Mouse (Mus musculus) thymus, postnatal 0 days (tissue): ENCODE measurements at regions not wholly inside any gene's neighbourhood (a gene's known extent, or its start where the extent isn't known, plus 50 kb on each side); places are given as distances from the start of the nearest gene placed in this dataset.

Experiments used
- DNase-seq: peaks from one replicate; pipeline ENCODE4 v3.0.0-alpha.2; 2015; ENCODE audit warnings: low spot score

- no peak for DNase-seq
Observed at GRCm38 (mm10) chr9:83326437-83327086, 114.4 kb downstream of the Lca5 start.

DNA sequence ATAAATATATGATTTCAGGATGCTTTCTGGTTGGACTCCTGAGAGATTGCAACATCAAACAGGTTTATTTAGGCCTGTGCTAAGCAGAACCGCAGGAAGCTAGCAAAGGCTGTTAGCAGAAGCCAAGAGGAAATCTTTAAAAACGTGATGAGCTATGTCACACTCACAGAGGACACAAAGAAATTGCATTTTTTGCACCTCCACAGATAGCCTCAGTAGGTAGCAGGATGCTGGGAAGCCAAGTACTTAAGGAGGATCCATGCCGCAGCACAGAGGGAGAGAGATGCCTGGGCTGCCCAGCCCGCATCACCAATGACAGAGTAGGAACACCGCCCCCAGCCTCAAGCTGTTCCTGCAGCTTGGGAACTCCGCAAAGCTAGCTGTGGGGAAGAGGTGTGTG, 115.0 kb downstream of the Lca5 start:
- no peak for DNase-seq

DNA sequence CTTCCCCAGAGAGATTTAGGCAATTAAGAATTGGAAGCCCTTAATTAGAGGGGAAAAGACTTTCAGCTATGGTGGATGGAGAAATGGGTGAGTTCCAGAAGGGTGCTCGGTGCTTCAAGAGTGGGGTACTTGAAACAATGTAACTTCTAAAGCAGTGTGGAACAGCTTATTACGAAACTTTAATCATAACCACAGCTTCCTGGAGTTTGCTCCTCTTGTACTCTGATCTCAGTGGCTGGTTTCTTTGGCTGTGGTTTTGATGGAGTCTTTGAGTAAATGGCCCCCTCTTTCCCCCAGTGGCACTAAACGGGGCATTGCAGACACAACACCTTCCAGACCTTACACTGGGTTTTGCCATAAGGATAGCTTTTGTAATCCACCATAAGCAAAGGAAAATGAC, 116.6 kb downstream of the Lca5 start:
- peak; percentile 46 for DNase-seq

DNA sequence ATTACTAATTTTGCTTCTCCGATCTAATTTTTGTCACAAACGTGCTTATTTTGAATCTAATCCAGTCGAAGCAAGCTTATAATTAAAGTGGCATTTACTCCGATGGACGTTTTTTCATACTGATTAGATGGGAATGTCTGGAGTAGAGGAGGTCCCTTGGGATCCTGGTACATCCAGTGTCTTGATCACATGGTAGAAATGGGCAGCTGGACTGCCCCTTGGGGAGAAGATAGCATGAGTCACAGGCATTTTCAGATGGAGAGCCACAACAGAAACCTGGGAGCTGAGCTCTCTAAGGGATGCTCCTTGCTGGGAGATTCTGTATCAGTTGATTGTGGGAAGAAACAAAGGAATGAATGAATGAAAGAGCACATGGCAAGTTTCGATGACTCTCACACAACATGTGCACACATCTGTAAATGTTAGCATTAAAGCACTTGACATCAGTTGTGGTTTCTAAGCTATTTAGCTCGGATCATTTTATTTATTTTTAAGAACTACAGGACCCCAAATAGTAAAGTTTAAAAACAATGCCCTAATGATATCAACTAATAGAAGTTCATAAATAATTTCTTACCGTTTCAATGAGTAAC, 117.8 kb downstream of the Lca5 start:
- no peak for DNase-seq

- no peak for DNase-seq
Observed at GRCm38 (mm10) chr9:83321793-83322192, 119.1 kb downstream of the Lca5 start.

DNA sequence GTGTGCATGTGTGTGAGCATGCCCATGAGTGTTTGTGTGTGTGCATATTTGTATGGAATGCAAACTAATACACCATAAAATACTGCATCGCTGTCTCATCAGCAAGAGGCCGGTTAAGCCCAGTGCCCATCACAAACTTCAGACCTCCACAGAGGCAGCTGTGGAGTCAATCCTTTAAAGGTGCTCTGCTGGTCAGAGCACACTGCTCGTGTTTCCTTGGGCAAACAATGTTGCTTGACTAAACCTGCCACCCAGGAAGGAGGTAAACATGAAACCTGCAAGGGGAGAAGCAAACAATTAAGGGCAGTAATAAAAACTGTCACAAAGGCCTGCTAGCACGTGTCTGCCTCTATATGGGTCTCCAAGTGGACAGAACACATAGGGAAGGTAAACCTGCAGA, 120.1 kb downstream of the Lca5 start:
- no peak for DNase-seq

GRCm38 (mm10) chr9:83316818-83317162, 124.1 kb downstream of the Lca5 start:
- no peak for DNase-seq

- no peak for DNase-seq
Observed at GRCm38 (mm10) chr9:83315941-83316817, 124.7 kb downstream of the Lca5 start.

DNA sequence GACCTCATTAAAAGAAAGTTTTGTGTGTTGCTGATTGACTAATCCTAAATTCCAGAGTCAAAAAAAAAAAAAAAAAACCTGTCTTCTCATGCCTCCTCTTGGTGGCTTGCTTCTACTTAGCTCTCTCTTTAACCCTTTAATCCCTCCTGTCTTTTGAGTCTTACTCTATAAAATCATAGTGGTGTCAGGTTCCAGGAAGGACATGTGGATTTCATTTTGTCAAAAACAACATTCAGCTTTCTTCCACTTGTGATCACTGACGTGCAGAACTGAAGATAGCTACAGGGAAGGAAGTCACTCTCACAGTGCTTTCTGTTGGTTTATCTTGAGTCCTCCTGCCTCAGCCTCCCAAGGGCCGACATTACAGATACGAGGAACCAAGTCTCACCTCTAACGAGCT, 132.2 kb downstream of the Lca5 start:
- no peak for DNase-seq

GRCm38 (mm10) chr9:83308092-83308491, 132.8 kb downstream of the Lca5 start:
- no peak for DNase-seq

- no peak for DNase-seq
Observed at GRCm38 (mm10) chr9:83307349-83307938, 133.5 kb downstream of the Lca5 start.

DNA sequence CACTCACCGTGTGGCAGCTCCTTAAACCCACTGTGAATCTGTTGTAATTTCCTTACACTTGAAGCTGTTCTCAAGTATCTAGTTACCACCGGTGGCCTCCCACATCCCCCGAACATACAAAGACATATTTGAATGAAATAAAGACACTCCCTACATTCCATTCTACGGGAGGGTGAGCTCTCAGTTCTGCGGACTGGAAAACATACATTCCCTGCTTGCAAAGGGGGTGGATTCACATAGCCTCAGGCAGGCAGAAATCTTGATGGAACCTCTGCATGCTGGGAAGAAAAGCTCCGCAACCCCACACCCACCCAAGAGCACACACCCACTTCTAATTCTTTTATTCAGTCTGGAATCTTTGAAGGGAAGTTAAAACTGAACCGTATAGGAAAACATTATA, 136.0 kb downstream of the Lca5 start:
- no peak for DNase-seq

DNA sequence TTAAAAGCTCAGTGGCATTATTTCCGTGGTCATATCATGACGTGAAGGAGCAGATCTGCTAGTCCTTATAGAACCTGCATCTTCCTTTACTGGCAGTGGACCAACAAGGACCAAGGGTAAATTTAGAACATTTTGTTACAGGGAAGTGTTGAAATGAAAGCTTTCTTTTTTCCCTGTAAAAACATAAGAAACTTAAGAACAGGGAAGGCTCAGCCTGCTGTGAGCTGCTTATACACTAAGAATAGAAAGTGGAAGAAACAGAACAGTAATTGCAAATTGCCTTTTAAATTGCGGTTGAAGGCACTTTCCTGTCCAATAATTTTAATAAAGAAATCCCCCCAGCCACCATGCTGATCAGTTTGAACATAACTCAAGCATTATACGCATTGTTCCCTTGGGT, 140.4 kb downstream of the Lca5 start:
- no peak for DNase-seq

GRCm38 (mm10) chr9:83300044-83300443, 140.9 kb downstream of the Lca5 start:
- no peak for DNase-seq

DNA sequence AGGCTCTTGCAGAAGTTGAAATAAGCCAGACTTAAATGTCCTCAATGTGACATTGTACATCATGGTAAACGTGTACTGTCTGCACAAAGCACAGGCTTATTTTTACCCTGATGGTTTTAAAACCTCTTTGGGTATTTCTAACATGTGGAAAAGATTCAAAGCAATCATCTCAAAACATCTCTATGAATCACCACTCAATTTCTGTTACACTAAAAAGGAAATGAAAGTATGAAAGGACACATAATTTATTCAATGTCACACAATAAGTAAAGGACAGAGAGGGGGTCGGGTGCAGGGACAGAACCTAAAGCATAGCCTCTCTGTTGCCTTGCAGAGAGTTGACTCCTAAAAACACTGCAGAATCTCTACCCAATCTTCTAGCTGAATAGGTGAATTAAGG, 141.3 kb downstream of the Lca5 start:
- no peak for DNase-seq

- no peak for DNase-seq
Observed at GRCm38 (mm10) chr9:83295453-83295852, 145.5 kb downstream of the Lca5 start.

DNA sequence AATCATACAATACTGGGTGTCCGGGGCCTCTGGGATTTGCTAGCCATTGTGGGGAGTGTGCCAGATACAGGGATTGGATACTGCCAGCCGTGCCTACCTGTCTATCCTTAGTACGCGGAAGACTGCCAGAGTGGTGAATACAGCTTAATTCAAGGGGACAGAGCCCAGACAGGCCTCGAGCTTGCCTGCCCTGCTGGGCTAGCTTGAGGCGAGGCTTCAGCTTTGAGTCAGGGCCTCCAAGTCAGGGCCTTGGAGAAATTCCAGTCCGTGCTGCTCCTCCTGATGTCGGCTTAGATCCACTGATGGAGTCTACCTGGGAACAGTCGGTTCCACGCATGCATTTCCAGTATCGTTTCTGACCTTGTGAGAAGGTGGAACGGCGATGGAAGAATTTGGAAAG, 146.5 kb downstream of the Lca5 start:
- DNase-seq, result no peak

DNA sequence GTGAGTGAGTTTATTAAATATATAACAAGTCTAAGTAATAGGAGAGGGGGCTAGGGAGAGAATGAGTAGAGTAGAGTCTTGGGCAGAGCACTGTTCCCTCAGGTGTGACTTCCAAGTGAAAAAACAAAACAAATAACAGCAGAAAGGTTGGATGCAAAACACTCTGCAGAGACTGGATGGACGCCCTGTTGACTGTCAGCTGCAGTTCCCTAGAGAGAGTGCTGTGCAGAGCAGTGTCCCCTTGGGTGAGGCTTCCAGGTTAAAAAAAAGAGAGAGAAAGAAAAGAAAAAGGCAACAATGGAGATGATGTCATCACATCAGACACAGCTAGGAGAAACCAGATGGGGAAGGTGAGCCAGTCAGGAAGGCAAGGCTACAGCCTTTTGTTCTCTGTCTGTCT, 137.6 kb upstream of the Hmgn3 start:
- no peak for DNase-seq

DNA sequence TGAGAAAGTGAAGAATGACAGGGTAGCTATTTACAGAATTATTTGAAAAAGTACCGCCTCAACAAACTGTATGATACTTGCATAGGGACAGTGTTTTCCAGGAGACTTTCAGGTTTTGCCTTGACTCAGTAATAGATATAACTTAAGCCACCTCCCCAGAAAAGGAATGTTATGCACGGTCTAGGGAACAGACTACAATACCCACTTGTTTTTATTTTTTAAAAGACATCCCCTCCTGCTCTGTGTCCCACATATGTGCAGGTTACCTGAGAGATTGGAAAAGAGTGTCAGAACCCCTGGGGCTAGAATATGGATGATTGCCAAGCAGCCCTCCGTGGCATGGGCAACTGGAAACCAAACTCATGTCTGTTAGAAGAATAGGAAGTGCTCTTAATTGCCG, 137.2 kb upstream of the Hmgn3 start:
- no peak for DNase-seq

- DNase-seq, result no peak
Observed at GRCm38 (mm10) chr9:83283249-83283648, 136.8 kb upstream of the Hmgn3 start.

DNA sequence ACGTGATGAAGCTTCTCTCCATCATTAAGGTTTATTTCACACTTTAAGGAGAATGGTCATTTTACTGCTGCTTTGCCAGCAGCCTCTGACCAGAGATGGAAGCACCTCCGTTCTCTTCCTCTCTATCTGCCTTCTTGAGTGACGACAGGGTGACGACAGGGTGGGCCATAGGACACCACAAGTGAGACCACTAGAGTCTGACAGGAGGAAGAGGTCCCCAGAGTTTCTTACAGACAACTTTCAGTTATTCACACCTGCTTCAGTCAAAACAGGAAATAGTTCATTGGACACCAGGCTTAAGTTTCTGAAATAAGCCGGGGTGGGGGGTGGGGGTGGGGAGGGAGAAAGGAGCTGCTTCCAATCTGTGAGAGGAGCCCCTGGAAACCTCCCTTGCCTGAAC, 131.3 kb upstream of the Hmgn3 start:
- peak; percentile 58 for DNase-seq

DNA sequence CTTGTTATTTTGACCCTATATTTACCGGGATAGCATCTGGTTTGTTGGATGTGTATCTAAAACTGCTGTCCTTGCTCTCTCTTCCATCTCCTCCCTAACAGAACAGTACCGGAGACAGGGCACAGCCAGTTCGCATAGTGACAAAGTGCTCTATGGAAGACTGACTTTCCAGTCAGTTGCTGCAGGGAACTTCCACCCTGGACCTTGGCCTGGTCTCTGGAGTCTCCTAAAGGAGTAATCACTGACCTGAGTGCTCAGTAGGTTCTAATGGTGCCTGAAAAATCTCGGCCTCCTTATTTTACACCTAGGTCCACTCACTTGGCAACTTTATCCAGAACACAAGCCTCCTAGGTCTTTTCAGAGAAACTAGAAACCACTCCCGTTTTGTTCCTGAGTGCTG, 130.9 kb upstream of the Hmgn3 start:
- DNase-seq, result no peak
